Mouse (Mus musculus) left cerebral cortex, adult 8-10 months (tissue): ENCODE measurements at regions not wholly inside any gene's neighbourhood (a gene's known extent, or its start where the extent isn't known, plus 50 kb on each side); places are given as distances from the start of the nearest gene placed in this dataset.
"Not testable (repeated sequence)": the region's sequence is repeated elsewhere in the genome, so short reads cannot be mapped to it uniquely, and the experiment has no call there.

Experiments
- DNase-seq, 2 experiments: peaks; one replicate each; pipeline ENCODE4 v3.0.0; 2022; ENCODE audit warnings: low spot score in 2 of 2

DNA sequence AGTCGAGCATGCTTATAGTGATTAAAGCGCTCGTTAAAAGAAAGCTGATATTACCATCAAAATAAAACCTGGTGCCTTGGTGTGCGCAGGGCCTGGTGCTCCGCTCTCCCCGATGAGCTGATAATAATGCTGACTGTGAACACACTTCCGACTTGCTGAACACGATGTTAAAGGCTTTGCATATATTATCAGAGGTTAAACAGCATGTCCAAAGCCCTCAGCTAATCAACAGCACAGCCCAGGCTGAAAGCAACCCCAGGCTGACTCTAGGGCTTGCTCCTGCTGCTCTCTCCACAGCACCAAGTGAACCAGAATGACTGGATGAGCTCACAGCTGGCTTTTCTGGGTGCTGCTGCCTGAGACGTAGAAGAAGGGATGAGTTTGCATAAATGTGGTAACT is 238.2 kb upstream of the 1700012A03Rik start:
- DNase-seq = no peak

GRCm38 (mm10) chr6:31810602-31811512 is 239.2 kb upstream of the 1700012A03Rik start:
- DNase-seq = no peak

DNA sequence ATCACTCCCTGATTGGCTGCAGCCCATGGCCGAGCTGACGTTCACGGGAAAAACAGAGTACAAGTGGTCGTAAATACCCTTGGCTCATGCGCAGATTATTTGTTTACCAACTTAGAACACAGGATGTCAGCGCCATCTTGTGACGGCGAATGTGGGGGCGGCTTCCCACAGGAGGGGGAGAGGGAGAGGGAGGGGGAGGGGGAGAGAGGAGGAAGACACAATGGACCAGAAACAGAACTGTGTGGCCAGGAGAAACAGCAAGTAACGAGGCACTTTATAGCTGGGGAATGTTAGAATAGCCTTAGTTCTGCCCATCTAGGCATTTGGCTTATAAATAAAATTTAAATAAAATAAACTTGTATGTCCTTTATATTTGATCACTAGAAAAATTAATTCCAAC is 240.7 kb upstream of the Podxl start:
- not testable (repeated sequence) for DNase-seq

DNA sequence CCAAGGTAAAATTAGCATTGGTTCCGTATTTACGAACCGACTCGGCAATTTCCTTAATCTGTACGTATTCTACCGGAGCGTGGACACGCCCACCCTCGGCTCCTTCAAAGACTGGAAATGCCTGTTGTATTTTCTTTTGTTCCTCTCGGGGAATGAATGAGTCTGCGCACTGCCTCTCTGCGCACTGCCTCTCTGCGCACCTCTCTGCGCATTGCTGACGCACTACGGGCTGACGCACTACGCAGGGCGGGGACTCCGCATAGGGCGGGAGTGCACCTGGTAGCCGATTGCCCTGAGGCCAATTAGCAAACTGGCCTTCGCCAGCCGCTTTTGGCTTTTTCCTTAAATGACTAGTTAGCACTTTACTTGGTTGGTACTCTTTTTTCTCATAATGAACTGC is 239.4 kb upstream of the Podxl start:
- DNase-seq = not testable (repeated sequence)

DNA sequence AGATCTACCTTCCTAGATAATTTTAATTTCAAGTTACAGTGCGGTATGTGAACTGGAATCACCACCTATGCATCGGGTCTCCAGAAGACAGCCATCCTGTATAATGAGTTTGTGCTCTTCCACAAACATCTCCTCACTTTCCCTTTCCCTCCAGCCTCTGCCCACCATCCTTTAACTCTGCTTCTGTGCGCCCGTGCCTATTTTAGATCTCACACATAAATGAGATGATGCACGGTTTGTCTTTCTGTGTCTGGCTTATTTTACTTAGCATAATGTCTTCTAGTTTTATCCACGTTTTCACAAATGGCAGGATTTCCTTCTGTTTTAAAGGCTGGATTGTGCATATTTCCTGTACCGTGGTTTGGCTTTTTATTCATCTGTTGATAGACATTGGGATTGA is 227.8 kb upstream of the Podxl start:
- DNase-seq = no peak

DNA sequence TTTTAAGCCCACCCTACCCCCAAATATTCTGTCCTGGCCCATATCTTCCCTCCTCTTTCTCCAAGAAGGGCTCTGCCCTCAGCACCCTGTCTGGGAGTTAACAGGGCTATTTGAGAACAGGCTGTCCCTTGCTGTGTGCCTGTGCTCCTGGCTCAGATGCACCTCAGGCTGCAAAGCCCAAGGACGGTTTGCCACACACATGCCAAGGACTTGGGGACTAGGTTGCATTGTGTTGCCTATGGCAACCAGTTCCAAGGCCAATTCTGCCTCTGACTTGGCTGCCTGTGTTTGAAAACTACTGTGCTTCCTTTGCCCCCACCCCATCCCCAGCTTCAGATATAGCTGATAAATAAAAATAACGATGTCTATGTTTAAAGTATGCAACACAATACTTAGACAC is 227.1 kb upstream of the Podxl start:
- no peak for DNase-seq

GRCm38 (mm10) chr6:31776841-31777240 is 213.1 kb upstream of the Podxl start:
- no peak for DNase-seq

DNA sequence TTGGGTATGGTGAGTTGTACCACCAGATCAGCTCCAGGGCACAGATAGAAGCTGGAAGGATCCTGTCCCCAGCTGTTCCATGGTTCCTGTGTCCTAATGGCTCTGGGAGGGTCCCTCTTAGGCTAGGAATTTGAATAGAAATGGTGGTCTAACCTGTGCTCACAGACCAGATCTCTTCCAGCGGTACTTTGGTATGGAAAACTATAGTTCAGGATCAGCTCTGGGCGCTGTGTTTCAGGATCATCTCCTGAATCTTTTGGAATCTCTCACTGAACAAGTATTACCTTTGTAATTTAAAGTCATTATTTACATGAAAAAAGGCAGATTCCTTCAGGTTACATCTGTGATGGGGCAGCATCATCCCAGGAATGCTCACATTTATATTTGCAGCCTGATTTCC is 208.1 kb upstream of the Podxl start:
- no peak for DNase-seq

DNA sequence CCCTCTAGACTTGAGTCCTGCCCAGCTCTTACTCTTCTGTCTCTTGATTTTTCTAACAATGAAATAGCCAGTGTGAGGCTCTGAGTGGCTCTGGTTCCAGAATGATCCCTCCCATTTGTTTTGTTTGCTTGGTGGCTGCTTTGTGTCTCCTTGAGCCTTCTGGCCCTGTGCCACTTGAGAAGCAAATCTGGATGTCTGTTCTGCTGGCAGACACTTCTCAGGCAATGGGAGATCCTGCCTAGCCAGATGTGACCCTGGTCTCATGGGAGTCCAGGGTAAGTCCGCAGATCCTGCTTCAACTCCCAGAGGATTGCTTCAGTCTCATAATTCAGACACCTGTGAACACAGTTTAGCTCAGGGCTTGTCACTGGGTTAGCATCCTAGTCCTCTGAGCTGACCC is 181.8 kb upstream of the Podxl start:
- DNase-seq = no peak

DNA sequence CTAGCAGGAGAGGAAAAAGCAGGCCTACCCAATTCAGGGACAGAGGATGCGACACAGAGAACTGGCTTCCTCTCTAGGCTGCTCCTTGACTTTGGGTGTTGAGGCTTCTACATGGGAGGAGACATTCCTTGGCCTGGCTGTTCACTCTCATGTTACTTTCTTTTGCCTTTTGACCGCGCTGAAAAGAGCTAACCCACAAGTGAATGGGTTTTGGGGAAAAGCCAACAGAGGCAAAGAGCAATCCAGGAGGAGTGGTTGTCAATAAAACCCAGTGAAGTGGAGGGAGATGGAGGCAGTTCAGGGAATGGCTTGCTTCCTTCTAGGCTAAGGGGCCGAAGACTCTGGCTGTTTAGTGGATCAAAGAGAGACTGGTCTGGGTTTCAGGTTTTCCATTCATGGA is 167.6 kb upstream of the Podxl start:
- no peak for DNase-seq

GRCm38 (mm10) chr6:31719614-31720013 is 155.8 kb upstream of the Podxl start:
- DNase-seq = no peak

DNA sequence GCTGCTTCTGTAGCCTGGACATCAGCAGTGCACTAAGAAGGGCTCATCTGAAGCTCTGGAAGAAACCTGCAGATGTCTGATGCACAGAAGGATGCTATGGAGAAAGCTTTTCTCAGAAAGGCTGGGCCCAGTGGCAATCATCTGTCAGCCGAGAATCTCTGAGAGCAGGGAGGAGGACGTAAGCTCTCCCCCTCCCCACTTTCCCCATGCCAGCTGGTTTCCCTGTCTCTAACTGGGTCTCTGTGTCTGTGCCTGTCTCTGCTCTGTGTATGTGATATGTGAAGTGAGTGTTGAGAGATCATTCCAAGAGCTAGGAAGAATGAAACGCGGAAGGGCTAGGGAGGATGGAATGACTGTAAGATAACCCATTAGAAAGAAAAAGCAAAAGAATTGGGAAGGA is 155.1 kb upstream of the Podxl start:
- no peak for DNase-seq

DNA sequence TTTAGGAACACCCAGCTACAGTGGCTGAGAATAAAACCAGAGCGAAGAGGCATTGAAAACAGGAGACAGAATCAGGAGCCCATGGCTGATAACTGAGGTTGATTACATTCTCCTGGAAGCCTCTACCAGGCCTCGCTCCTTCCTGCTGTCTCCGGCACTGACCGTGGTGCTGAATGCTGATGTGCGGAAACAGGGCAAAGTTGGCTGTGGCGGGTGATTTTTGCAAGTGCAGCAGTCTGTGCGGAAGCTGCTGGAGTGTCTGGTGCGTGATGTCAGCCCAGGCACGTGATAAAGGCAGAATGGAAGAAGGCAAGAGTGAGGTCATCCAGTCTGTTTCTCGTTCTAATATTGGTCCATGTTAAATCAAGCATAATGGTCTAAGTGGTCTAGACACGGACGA is 153.8 kb upstream of the Podxl start:
- DNase-seq = no peak

GRCm38 (mm10) chr6:31707256-31707655 is 143.5 kb upstream of the Podxl start:
- no peak for DNase-seq

GRCm38 (mm10) chr6:31704191-31704590 is 140.4 kb upstream of the Podxl start:
- no peak for DNase-seq

DNA sequence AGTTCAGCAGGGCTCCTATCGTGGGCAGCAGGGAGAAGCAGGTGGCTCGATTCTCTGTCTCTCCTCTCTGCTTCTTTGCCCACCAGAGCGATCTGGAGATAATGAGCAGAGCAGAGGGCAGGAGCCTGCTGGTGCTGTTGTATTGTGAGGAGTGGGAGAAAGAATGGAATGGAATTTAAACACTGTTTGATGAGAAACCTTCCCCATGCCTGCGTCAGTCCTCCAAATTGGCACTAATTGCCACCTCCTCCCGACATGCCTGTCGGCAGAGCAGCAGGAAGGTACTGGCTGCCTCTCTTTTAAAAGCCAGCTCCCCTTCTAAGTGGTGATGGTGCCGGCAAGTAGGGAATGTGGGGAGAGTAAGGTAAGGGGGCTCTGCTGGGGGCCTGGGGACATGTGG is 139.2 kb upstream of the Podxl start:
- DNase-seq = no peak

GRCm38 (mm10) chr6:31695885-31696284 is 132.1 kb upstream of the Podxl start:
- no peak for DNase-seq

DNA sequence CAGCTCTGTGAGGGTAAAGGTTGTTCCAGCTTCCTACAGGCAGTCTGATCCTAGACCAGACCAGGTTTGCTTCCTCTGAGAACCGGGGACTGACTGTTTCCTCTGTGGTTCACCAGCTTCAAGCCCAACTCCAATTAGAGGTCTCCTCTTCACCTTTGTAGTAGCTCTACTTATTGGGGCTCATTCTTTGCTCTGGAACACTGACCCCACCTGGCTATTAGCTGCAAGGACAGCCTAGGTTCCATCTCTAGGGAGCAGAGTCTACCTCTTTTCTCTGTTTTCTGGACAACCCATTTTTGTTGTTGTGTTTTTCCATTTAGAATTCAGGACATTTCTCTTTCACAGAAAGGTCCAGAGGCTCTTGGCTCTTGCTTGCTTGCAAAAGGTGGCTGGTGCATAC is 129.3 kb upstream of the Podxl start:
- no peak for DNase-seq

GRCm38 (mm10) chr6:31692024-31692423 is 128.2 kb upstream of the Podxl start:
- no peak for DNase-seq

DNA sequence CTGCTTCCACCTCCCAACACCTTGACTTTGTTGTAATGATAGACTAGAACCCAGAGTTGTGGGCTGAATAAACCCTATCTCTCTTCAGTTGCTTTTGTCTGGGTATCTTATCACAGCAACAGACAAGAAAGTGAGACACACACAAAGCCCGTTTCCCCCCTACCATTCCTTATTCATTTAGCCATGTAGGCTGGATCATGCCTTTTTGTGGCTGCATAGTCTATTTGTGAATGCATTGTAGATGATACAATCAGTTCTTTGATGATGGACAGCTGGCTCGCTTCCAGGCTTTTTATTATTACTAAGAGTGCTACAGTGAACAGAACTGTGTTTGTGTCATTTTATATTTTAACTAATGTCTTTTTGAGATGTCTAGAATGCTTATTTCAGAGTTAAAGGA is 116.3 kb upstream of the Podxl start:
- no peak for DNase-seq

GRCm38 (mm10) chr6:31665671-31666486 is 102.1 kb upstream of the Podxl start:
- peak in 1 of 2 experiments; percentile 36 for DNase-seq

- DNase-seq = peak; percentile 46 to 67
Measured at GRCm38 (mm10) chr6:31664495-31664894, 100.7 kb upstream of the Podxl start.

GRCm38 (mm10) chr6:31660778-31661177 is 97.0 kb upstream of the Podxl start:
- peak; percentile 23 to 52 for DNase-seq
